Comparison of ENCODE assay signal across 32 mouse cellular contexts in the genomic region with DNA sequence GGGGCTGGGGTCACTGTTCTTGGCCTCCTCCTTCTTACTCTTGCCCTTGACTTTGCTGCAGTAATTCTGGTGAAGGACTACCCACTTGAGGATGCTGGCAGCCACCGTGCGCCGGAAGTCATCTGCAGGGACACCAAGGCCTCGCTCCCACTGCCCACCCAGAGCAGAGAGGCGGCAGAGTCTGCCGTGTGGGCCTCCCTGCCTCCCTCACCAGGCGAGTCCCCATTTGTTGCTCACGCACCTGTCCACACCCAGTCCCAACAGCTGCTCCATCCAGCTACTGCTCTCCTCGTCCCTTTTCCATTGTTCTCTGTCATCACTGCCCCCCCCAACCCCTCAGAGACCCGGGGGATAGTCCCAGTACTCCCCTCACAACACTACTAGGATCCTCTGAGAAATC. TPM values are rescaled to one million over a fixed set of nuclear protein-coding genes. Genes with fewer than 3 reads are reported as not detected.
"Had no signal": no experiment of that assay in that cellular context is flagged by ENCODE, and none has a peak within 500 bp of the region (broad histone marks: within the 10 kb centered on the region; RNA-seq: fewer than 3 reads in every experiment).

No protein-coding gene starts in this region.

- H3K27ac ChIP-seq: embryonic facial prominence, embryonic 10.5 days; embryonic facial prominence, embryonic 12.5 days; embryonic facial prominence, embryonic 13.5 days; embryonic facial prominence, embryonic 15.5 days; forebrain, embryonic 10.5 days; forebrain, embryonic 12.5 days; forebrain, embryonic 13.5 days; forebrain, embryonic 15.5 days; gastrocnemius, adult 2 months; heart, adult 2 months had no signal

- H3K27me3 ChIP-seq: embryonic facial prominence, embryonic 12.5 days; embryonic facial prominence, embryonic 13.5 days; embryonic facial prominence, embryonic 15.5 days; forebrain, embryonic 12.5 days; forebrain, embryonic 13.5 days; forebrain, embryonic 15.5 days had no signal

- H3K4me1 ChIP-seq: embryonic facial prominence, embryonic 10.5 days; embryonic facial prominence, embryonic 12.5 days; embryonic facial prominence, embryonic 13.5 days; embryonic facial prominence, embryonic 15.5 days; forebrain, embryonic 10.5 days; forebrain, embryonic 12.5 days; forebrain, embryonic 13.5 days; forebrain, embryonic 15.5 days had no signal

- H3K4me2 ChIP-seq: embryonic facial prominence, embryonic 12.5 days; embryonic facial prominence, embryonic 13.5 days; embryonic facial prominence, embryonic 15.5 days; forebrain, embryonic 12.5 days; forebrain, embryonic 13.5 days; forebrain, embryonic 15.5 days had no signal

- H3K9ac ChIP-seq: embryonic facial prominence, embryonic 12.5 days; embryonic facial prominence, embryonic 13.5 days; embryonic facial prominence, embryonic 15.5 days; forebrain, embryonic 12.5 days; forebrain, embryonic 13.5 days; forebrain, embryonic 15.5 days; forebrain, postnatal 0 days had no signal

- DNase-seq: cerebellum, adult 2 months; cerebellum, adult 8-10 months; cerebellum, adult 9-10 months; cerebellum, adult 9-11 months; cerebellum, postnatal 10 days; cerebellum, postnatal 14 days; cerebellum, postnatal 25 days; cerebellum, postnatal 36 days; embryo, embryonic 11 days; forebrain, postnatal 0 days; gastrocnemius, adult 2 months; gastrocnemius, postnatal 10 days; gastrocnemius, postnatal 14 days; gastrocnemius, postnatal 25 days; gastrocnemius, postnatal 36 days; heart, adult 18-20 months; heart, adult 2 months had no signal

- H3K36me3 ChIP-seq: embryonic facial prominence, embryonic 10.5 days; embryonic facial prominence, embryonic 12.5 days; embryonic facial prominence, embryonic 13.5 days; embryonic facial prominence, embryonic 15.5 days; forebrain, embryonic 10.5 days; forebrain, embryonic 12.5 days; forebrain, embryonic 15.5 days had no signal

- H3K4me3 ChIP-seq: embryonic facial prominence, embryonic 10.5 days; embryonic facial prominence, embryonic 12.5 days; embryonic facial prominence, embryonic 13.5 days; embryonic facial prominence, embryonic 15.5 days; erythroblast, embryonic 14.5 days; forebrain, embryonic 10.5 days; forebrain, embryonic 12.5 days; forebrain, embryonic 13.5 days; forebrain, embryonic 15.5 days; gastrocnemius, adult 2 months; heart, adult 2 months had no signal

- H3K9me3 ChIP-seq: embryonic facial prominence, embryonic 10.5 days; embryonic facial prominence, embryonic 12.5 days; embryonic facial prominence, embryonic 13.5 days; embryonic facial prominence, embryonic 15.5 days; forebrain, embryonic 10.5 days; forebrain, embryonic 12.5 days; forebrain, embryonic 13.5 days; forebrain, embryonic 15.5 days had no signal

- ATAC-seq: forebrain, embryonic 13.5 days; forebrain, embryonic 14.5 days; forebrain, embryonic 15.5 days; forebrain, embryonic 16.5 days; forebrain, postnatal 0 days had no signal

RNA-seq across cellular contexts. Expression of gene Ttll8, which starts 21.6 kb away (rescaled TPM):
- polyA plus RNA-seq: embryonic facial prominence, embryonic 10.5 days; embryonic facial prominence, embryonic 11.5 days; embryonic facial prominence, embryonic 12.5 days; embryonic facial prominence, embryonic 13.5 days; erythroblast, embryonic 14.5 days; forebrain, embryonic 10.5 days; forebrain, embryonic 13.5 days; forebrain, embryonic 15.5 days had no signal

RNA-seq across cellular contexts. Expression of gene Mlc1, which starts 46.1 kb away (rescaled TPM):
- polyA plus RNA-seq: embryonic facial prominence, embryonic 15.5 days; erythroblast, embryonic 14.5 days; heart, adult 2 months had no signal

RNA-seq across cellular contexts. Expression of gene Mov10l1, which starts 50.0 kb away (rescaled TPM):
- polyA plus RNA-seq: cortical plate, adult 2 months; embryonic facial prominence, embryonic 10.5 days; embryonic facial prominence, embryonic 13.5 days; erythroblast, embryonic 14.5 days; forebrain, embryonic 10.5 days; forebrain, embryonic 11.5 days; forebrain, embryonic 12.5 days; forebrain, embryonic 13.5 days; forebrain, embryonic 14.5 days; forebrain, embryonic 15.5 days; forebrain, embryonic 16.5 days; frontal cortex, adult 2 months had no signal
